Mouse (Mus musculus): ENCODE results near the gene Bpgm.

Bpgm gene

GRCm38 (mm10) chr6:34475974-34476794, at the start of gene Bpgm:
Bpgm (plus strand) TSS chr6:34476207.
- DNase-seq, result peak; percentile 99

GRCm38 (mm10) chr6:34439006-34439405, 37.0 kb upstream of the Bpgm start:
- DNase-seq, result no peak

GRCm38 (mm10) chr6:34441556-34442257, 34.3 kb upstream of the Bpgm start:
- no peak for DNase-seq

- no peak for DNase-seq
Observed at GRCm38 (mm10) chr6:34443791-34444190, 32.2 kb upstream of the Bpgm start.

- DNase-seq, result peak; percentile 87 to 89
Observed at GRCm38 (mm10) chr6:34447961-34448360, 28.0 kb upstream of the Bpgm start.

- no peak for DNase-seq
Observed at GRCm38 (mm10) chr6:34448696-34449095, 27.3 kb upstream of the Bpgm start.

GRCm38 (mm10) chr6:34452963-34453770, 22.8 kb upstream of the Bpgm start:
- no peak for DNase-seq

- DNase-seq, result no peak
Observed at GRCm38 (mm10) chr6:34459456-34459855, 16.6 kb upstream of the Bpgm start.

GRCm38 (mm10) chr6:34460651-34461050, 15.4 kb upstream of the Bpgm start:
- no peak for DNase-seq

GRCm38 (mm10) chr6:34463582-34463981, 12.4 kb upstream of the Bpgm start:
- DNase-seq, result no peak

- DNase-seq, result no peak
Observed at GRCm38 (mm10) chr6:34471434-34472110, 4.4 kb upstream of the Bpgm start.

GRCm38 (mm10) chr6:34473346-34473745, 2.7 kb upstream of the Bpgm start:
- no peak for DNase-seq

GRCm38 (mm10) chr6:34474031-34474430, 2.0 kb upstream of the Bpgm start:
- no peak for DNase-seq

- DNase-seq, result no peak
Observed at GRCm38 (mm10) chr6:34475391-34475790, 616 bp upstream of the Bpgm start.

- DNase-seq, result peak in 1 of 2 experiments; percentile 40
Observed at GRCm38 (mm10) chr6:34478036-34478435, 2.0 kb downstream of the Bpgm start.

GRCm38 (mm10) chr6:34478677-34479360, 2.8 kb downstream of the Bpgm start:
- no peak for DNase-seq

- DNase-seq, result no peak
Observed at GRCm38 (mm10) chr6:34479531-34479930, 3.5 kb downstream of the Bpgm start.

- DNase-seq, result no peak
Observed at GRCm38 (mm10) chr6:34480749-34481148, 4.7 kb downstream of the Bpgm start.

GRCm38 (mm10) chr6:34481349-34481748, 5.3 kb downstream of the Bpgm start:
- DNase-seq, result peak in 1 of 2 experiments; percentile 20

GRCm38 (mm10) chr6:34482842-34483241, 6.8 kb downstream of the Bpgm start:
- DNase-seq, result peak; percentile 29 to 33

- no peak for DNase-seq
Observed at GRCm38 (mm10) chr6:34483390-34483789, 7.4 kb downstream of the Bpgm start.

GRCm38 (mm10) chr6:34483811-34484210, 7.8 kb downstream of the Bpgm start:
- no peak for DNase-seq

Data from cerebellum, postnatal 10 days (tissue).